Mouse (Mus musculus): ENCODE measurements at regions not wholly inside any gene's neighbourhood (a gene's known extent, or its start where the extent isn't known, plus 50 kb on each side); places are given as distances from the start of the nearest gene placed in this dataset.

GRCm38 (mm10) chr7:61878095-61878494 is 468.3 kb upstream of the Ndn start:
- H3K27me3 ChIP-seq (ENCODE audit: insufficient read depth, low read length): no peaks in the 10 kb centered on the region
- no peak for TF ChIP-seq NANOG (IDR thresholded peaks at IDR 0.05; ENCODE audit: borderline replicate concordance, low read length)
- TF ChIP-seq CTCF (conservative IDR thresholded peaks at IDR 0.05; ENCODE audit: low read length): no peak
- no peak for TF ChIP-seq POU5F1 (IDR thresholded peaks at IDR 0.05; ENCODE audit: borderline replicate concordance, low read length)
- H3K4me1 ChIP-seq (replicated peaks; ENCODE audit: low read depth, low read length): no peaks in the 10 kb centered on the region
- no peaks in the 10 kb centered on the region for H3K36me3 ChIP-seq (ENCODE audit: insufficient read depth, low read length)
- H3K9me3 ChIP-seq (ENCODE audit: low read length): no peaks in the 10 kb centered on the region
- H3K4me3 ChIP-seq (replicated peaks; ENCODE audit: low read length): no peak overlapping the region

- no peaks in the 10 kb centered on the region for H3K9me3 ChIP-seq (ENCODE audit: low read length)
- H3K36me3 ChIP-seq (ENCODE audit: insufficient read depth, low read length): no peaks in the 10 kb centered on the region
- TF ChIP-seq POU5F1 (IDR thresholded peaks at IDR 0.05; ENCODE audit: borderline replicate concordance, low read length) (no peak), NANOG (IDR thresholded peaks at IDR 0.05; ENCODE audit: borderline replicate concordance, low read length) (no peak), CTCF (conservative IDR thresholded peaks at IDR 0.05; ENCODE audit: low read length) (no peak)
- no peak overlapping the region for H3K4me3 ChIP-seq (replicated peaks; ENCODE audit: low read length)
- H3K4me1 ChIP-seq (replicated peaks; ENCODE audit: low read depth, low read length): no peaks in the 10 kb centered on the region
- H3K27me3 ChIP-seq (ENCODE audit: insufficient read depth, low read length): no peaks in the 10 kb centered on the region
These were observed 467.8 kb upstream of the Ndn start for GRCm38 (mm10) chr7:61878585-61878984.
